Mouse (Mus musculus): ENCODE measurements around the gene Syt9. TPM values are rescaled to one million over a fixed set of nuclear protein-coding genes. Genes with fewer than 3 reads are reported as not detected.

Syt9 gene
- 1 to 10 TPM; 9.0 to 9.8 TPM for total RNA-seq (2021)
- long read RNA-seq, partial matches to known transcripts, result 1 of 2 reads
- long read RNA-seq, other reads (novel, unspliced or antisense), result 0 of 2 reads

GRCm38 (mm10) chr7:107370232-107371125 lies at the start of gene Syt9:
Gene Syt9 (plus strand): TSS chr7:107370728.
- peak; percentile 34 to 64 for DNase-seq (ENCODE audit: low spot score in 2 of 2)

GRCm38 (mm10) chr7:107339013-107339412 lies 31.5 kb upstream of the Syt9 start:
- no peak for DNase-seq (ENCODE audit: low spot score in 2 of 2)

- DNase-seq (ENCODE audit: low spot score in 2 of 2), result no peak
These were observed 30.9 kb upstream of the Syt9 start for GRCm38 (mm10) chr7:107339560-107340057.

GRCm38 (mm10) chr7:107340221-107340620 lies 30.3 kb upstream of the Syt9 start:
- no peak for DNase-seq (ENCODE audit: low spot score in 2 of 2)

- DNase-seq (ENCODE audit: low spot score in 2 of 2), result peak; percentile 32 to 34
These were observed 28.9 kb upstream of the Syt9 start for GRCm38 (mm10) chr7:107341519-107342190.

- no peak for DNase-seq (ENCODE audit: low spot score in 2 of 2)
These were observed 21.3 kb upstream of the Syt9 start for GRCm38 (mm10) chr7:107349201-107349600.

GRCm38 (mm10) chr7:107362153-107362552 lies 8.4 kb upstream of the Syt9 start:
- no peak for DNase-seq (ENCODE audit: low spot score in 2 of 2)

GRCm38 (mm10) chr7:107362634-107363033 lies 7.9 kb upstream of the Syt9 start:
- no peak for DNase-seq (ENCODE audit: low spot score in 2 of 2)

- DNase-seq (ENCODE audit: low spot score in 2 of 2), result peak; percentile 21 to 33
These were observed 795 bp downstream of the Syt9 start for GRCm38 (mm10) chr7:107371126-107371920.

- DNase-seq (ENCODE audit: low spot score in 2 of 2), result no peak
These were observed 10.0 kb downstream of the Syt9 start for GRCm38 (mm10) chr7:107380562-107380961.

- DNase-seq (ENCODE audit: low spot score in 2 of 2), result no peak
These were observed 19.1 kb downstream of the Syt9 start for GRCm38 (mm10) chr7:107389604-107390003.

GRCm38 (mm10) chr7:107392749-107393148 lies 22.2 kb downstream of the Syt9 start:
- no peak for DNase-seq (ENCODE audit: low spot score in 2 of 2)

GRCm38 (mm10) chr7:107400061-107400799 lies 29.7 kb downstream of the Syt9 start:
- peak; percentile 34 to 51 for DNase-seq (ENCODE audit: low spot score in 2 of 2)

GRCm38 (mm10) chr7:107403261-107403660 lies 32.7 kb downstream of the Syt9 start:
- DNase-seq (ENCODE audit: low spot score in 2 of 2), result no peak

GRCm38 (mm10) chr7:107414928-107415327 lies 44.4 kb downstream of the Syt9 start:
- DNase-seq (ENCODE audit: low spot score in 2 of 2), result no peak

GRCm38 (mm10) chr7:107417043-107417850 lies 46.7 kb downstream of the Syt9 start:
- no peak for DNase-seq (ENCODE audit: low spot score in 2 of 2)

GRCm38 (mm10) chr7:107437381-107437780 lies 66.9 kb downstream of the Syt9 start:
- no peak for DNase-seq (ENCODE audit: low spot score in 2 of 2)

GRCm38 (mm10) chr7:107444579-107444978 lies 74.1 kb downstream of the Syt9 start:
- DNase-seq (ENCODE audit: low spot score in 2 of 2), result no peak

- no peak for DNase-seq (ENCODE audit: low spot score in 2 of 2)
These were observed 84.1 kb downstream of the Syt9 start for GRCm38 (mm10) chr7:107454660-107455059.

GRCm38 (mm10) chr7:107455118-107455521 lies 84.6 kb downstream of the Syt9 start:
- peak in 1 of 2 experiments; percentile 14 for DNase-seq (ENCODE audit: low spot score in 2 of 2)
